Mouse (Mus musculus): Measurements from ENCODE around the gene Rps21.

DNA sequence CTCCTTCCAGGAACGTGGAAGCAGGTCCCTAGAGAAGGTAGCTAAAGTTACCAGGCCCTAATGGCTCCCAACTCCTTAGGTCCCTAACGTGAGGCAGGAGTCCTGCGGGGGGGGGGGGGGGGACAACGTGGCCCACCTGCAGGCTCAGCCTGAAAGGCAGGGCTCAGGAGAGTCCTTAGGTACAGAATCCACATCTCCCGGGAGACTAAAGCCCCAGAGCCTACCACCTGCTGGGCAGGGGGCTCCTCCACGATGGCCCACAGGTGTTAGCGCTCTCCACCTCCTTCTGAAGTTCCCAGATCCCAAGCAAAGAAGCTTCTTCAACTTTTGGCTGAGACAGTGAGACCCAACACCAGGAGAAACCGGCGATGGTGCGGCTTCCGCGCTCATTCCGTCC lies 32.5 kb upstream of the Rps21 start:
- no peak for TF ChIP-seq POLR2A (IDR thresholded peaks at IDR 0.05; ENCODE audit: extremely low read depth, insufficient read depth, low read length)
- TF ChIP-seq CTCF (IDR thresholded peaks at IDR 0.05; ENCODE audit: extremely low read depth, insufficient read depth, low read length) = no peak
